ENCODE assay signal across 1 mouse cellular context in genomic region chr1:170866992-170867690, GRCm38 (mm10).
A peak's percentile ranks its signal among the peaks of the same experiment; 100 is the strongest.
TF ChIP-seq lines count a peak whose summit lies in the region.

No protein-coding gene starts in this region.

TF ChIP-seq in MEL, 35 proteins besides CTCF, POLR2A, EP300 and RAD21:
- TF ChIP-seq USF1 (IDR thresholded peaks at IDR 0.05; ENCODE audit: low read depth, low read length) (no peak), USF2 (IDR thresholded peaks at IDR 0.05; ENCODE audit: borderline replicate concordance in 1 of 2, insufficient read depth in 1 of 2, low read depth in 1 of 2, low read length in 2 of 2) (no peak), MXI1 (IDR thresholded peaks at IDR 0.05; ENCODE audit: low read depth, low read length) (peak; percentile 17; the same call in 1 of the 2 replicates), ETS1 (IDR thresholded peaks at IDR 0.05; ENCODE audit: low read depth, low read length) (no peak), TCF12 (IDR thresholded peaks at IDR 0.05; ENCODE audit: low read depth, low read length) (no peak), MEF2A (IDR thresholded peaks at IDR 0.05; ENCODE audit: extremely low read depth, insufficient replicate concordance, low read depth, low read length, poor library complexity, severe bottlenecking) (peak; percentile 37; the same call in 1 of the 2 replicates), NRF1 (IDR thresholded peaks at IDR 0.05; ENCODE audit: insufficient read depth, low read depth, low read length, poor library complexity, severe bottlenecking) (peak; percentile 56; the same call in 1 of the 2 replicates), MYC (IDR thresholded peaks at IDR 0.05; ENCODE audit: low read depth, low read length) (0 out of 2 replicates have a peak, but pooled peaks have one; percentile 25)
TF ChIP-seq in MEL: peak in this region for 4.
